Mouse (Mus musculus) embryo, embryonic 10.5 days (tissue): ENCODE data around the gene Irf3.
A peak's percentile ranks its signal among the peaks of the same experiment; 100 is the strongest.

Experiments used
- DNase-seq: peaks from one replicate; pipeline ENCODE4 v3.0.0-alpha.2; 2015; ENCODE audit warnings: low spot score

Irf3 gene

GRCm38 (mm10) chr7:45033722-45034359, 36.4 kb downstream of the Irf3 start:
- DNase-seq, result no peak

- DNase-seq, result no peak
Measured at GRCm38 (mm10) chr7:45035631-45036030, 38.2 kb downstream of the Irf3 start.

GRCm38 (mm10) chr7:45036702-45037101, 39.3 kb downstream of the Irf3 start:
- DNase-seq, result no peak

GRCm38 (mm10) chr7:45037720-45038361, 40.4 kb downstream of the Irf3 start:
- peak; percentile 68 for DNase-seq

- DNase-seq, result no peak
Measured at GRCm38 (mm10) chr7:45038411-45038810, 41.0 kb downstream of the Irf3 start.

- DNase-seq, result no peak
Measured at GRCm38 (mm10) chr7:45040851-45041250, 43.4 kb downstream of the Irf3 start.

GRCm38 (mm10) chr7:45043307-45043706, 45.9 kb downstream of the Irf3 start:
- no peak for DNase-seq

GRCm38 (mm10) chr7:45045741-45046140, 48.3 kb downstream of the Irf3 start:
- DNase-seq, result no peak

GRCm38 (mm10) chr7:45046853-45047350, 49.5 kb downstream of the Irf3 start:
- no peak for DNase-seq

- DNase-seq, result no peak
Measured at GRCm38 (mm10) chr7:45047491-45047890, 50.0 kb downstream of the Irf3 start.

GRCm38 (mm10) chr7:45048001-45048890, 50.8 kb downstream of the Irf3 start:
- DNase-seq, result no peak

GRCm38 (mm10) chr7:45048923-45049657, 51.6 kb downstream of the Irf3 start:
- DNase-seq, result no peak

- DNase-seq, result peak; percentile 96
Measured at GRCm38 (mm10) chr7:45050945-45051600, 53.6 kb downstream of the Irf3 start.

- DNase-seq, result no peak
Measured at GRCm38 (mm10) chr7:45051601-45051974, 54.1 kb downstream of the Irf3 start.
